Mouse (Mus musculus) stomach, embryonic 15.5 days (tissue): ENCODE results near the gene D230025D16Rik. TPM values are rescaled to one million over a fixed set of nuclear protein-coding genes. Genes with fewer than 3 reads are reported as not detected.
"Not testable (repeated sequence)": the region's sequence is repeated elsewhere in the genome, so short reads cannot be mapped to it uniquely, and the experiment has no call there.

Source experiments
- ATAC-seq: fragments of 200-750 bp; cut with Nextera tagmentation; 2 replicates; pipeline ENCODE4 v1.8.0; 2017; ENCODE audit warnings: low read depth, moderate number of reproducible peaks, moderate TSS enrichment; ENCODE audit not compliant: insufficient read depth, low FRiP score
- H3K27ac ChIP-seq: fragments of 300-500 bp; sonication (generic); 2 replicates; pipeline ENCODE4 v1.5.1; 2015; ENCODE audit warnings: mild to moderate bottlenecking, inconsistent platforms
- H3K27me3 ChIP-seq: fragments of 300-500 bp; sonication (generic); replicated peaks from 2 replicates; pipeline ENCODE4 v1.6.1; 2015; ENCODE audit warnings: inconsistent platforms
- H3K36me3 ChIP-seq: fragments of 300-500 bp; sonication (generic); 2 replicates; pipeline ENCODE4 v1.6.1; 2015; ENCODE audit warnings: inconsistent platforms
- H3K4me1 ChIP-seq: fragments of 300-500 bp; sonication (generic); 2 replicates; pipeline ENCODE4 v1.6.1; 2015; ENCODE audit warnings: inconsistent platforms
- H3K4me2 ChIP-seq: fragments of 300-500 bp; sonication (generic); 2 replicates; pipeline ENCODE4 v1.6.1; 2015; ENCODE audit warnings: mild to moderate bottlenecking, inconsistent platforms
- H3K4me3 ChIP-seq: fragments of 300-500 bp; sonication (generic); replicated peaks from 2 replicates; pipeline ENCODE4 v1.5.1; 2015; ENCODE audit warnings: inconsistent platforms
- H3K9ac ChIP-seq: fragments of 300-500 bp; sonication (generic); 2 replicates; pipeline ENCODE4 v1.6.1; 2015; ENCODE audit warnings: inconsistent platforms
- H3K9me3 ChIP-seq: fragments of 300-500 bp; sonication (generic); 2 replicates; pipeline ENCODE4 v1.6.1; 2016; ENCODE audit warnings: inconsistent platforms
- WGBS: fragments of 180-500 bp; shearing (Covaris S2); methylation state at CpG from one replicate; pipeline ENCODE4 v1.1.7; 2015; 5-methylcytosine and 5-hydroxymethylcytosine counted together
- polyA plus RNA-seq: library from polyadenylated mRNA; unstranded; fragments of >200 nt; fragmentation: Nextera tagmentation; extraction: Ambion mirVana; gene quantifications from 2 replicates; pipeline ENCODE4 v1.2.1, GENCODE M21; 2015

D230025D16Rik gene
- polyA plus RNA-seq, 1 experiment from 2014 or later: 26.2 TPM

DNA sequence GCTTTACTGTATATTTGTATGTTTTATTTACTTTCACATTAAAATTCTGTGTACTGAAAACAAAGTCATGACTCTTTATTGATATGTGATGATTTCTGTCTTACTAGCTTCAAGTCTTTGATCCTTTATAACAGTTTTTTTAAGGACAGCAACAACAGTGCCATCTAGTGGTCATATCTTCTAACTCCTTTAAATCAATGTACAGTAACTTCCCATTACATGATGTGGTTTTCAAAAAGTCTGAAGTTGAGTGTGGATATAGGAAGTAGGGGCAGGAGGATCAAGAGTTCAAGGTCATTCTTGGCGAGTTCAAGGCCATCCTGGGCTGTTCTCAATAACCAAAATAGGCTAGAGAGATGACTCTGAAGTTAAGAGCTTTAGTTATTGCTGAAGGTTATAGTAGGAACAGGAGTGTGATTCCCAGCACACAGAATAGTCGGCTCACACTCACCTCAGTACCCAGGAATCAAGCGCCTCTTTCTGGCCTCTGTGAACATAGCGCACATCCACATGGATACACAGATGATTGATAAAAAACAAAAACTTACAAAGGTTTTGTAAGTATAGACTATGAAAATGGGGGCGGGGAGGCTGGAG lies 6.9 kb upstream of the D230025D16Rik start:
- no peak for ATAC-seq
- Histone ChIP-seq H3K36me3 (no peaks in the 10 kb centered on the region), H3K9ac (no peak overlapping the region), H3K4me1 (no peaks in the 10 kb centered on the region), H3K27ac (no peak overlapping the region), H3K9me3 (no peaks in the 10 kb centered on the region), H3K4me3 (no peak overlapping the region), H3K4me2 (no peak overlapping the region), H3K27me3 (no peaks in the 10 kb centered on the region)
- 77% methylated on average over 5 of the region's 5 CpGs for WGBS

DNA sequence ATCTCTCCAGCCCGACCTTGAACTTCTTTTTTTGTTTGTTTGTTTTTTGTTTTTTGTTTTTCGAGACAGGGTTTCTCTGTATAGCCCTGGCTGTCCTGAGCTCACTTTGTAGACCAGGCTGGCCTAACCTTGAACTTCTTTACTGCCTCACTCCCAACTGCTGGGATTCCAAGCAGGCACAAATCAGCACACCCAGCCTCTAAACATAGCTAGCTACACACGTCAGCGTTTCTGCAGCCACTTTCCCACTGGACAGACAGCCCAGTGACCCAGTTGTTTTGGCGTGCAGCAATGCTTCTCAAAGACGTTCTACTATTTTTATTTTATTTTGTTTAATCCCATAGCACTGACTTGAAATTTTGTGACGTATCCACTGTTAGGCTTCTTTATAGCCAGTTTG lies 1.1 kb upstream of the D230025D16Rik start:
- Histone ChIP-seq H3K9me3 (no peaks in the 10 kb centered on the region), H3K4me1 (peaks cover 16% of the 10 kb centered on the region; the same call in 1 of the 2 replicates), H3K4me3 (no peak overlapping the region), H3K36me3 (no peaks in the 10 kb centered on the region), H3K27ac (no peak overlapping the region), H3K9ac (no peak overlapping the region), H3K27me3 (no peaks in the 10 kb centered on the region), H3K4me2 (peak overlapping the region; percentile 74)
- WGBS: 75% methylated on average over 7 of the region's 7 CpGs
- no peak for ATAC-seq

DNA sequence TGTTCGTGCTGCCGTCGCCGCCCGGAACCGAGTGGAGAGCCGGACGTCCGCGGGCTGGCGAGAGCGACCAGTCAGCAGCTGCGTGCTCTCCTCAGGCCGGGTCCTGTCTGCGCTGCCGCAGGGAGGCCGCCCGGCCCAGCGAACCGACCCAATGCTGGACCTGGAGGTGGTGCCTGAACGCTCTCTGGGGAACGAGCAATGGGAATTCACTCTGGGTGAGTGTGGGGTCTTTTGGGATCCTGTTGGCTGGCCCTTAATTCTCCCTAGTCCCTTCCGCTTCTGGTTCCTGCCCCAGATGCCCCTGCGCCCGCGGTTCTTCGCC lies 288 bp downstream of the D230025D16Rik start:
- no peaks in the 10 kb centered on the region for H3K27me3 ChIP-seq
- WGBS: under 1% methylated on average over 27 of the region's 27 CpGs

DNA sequence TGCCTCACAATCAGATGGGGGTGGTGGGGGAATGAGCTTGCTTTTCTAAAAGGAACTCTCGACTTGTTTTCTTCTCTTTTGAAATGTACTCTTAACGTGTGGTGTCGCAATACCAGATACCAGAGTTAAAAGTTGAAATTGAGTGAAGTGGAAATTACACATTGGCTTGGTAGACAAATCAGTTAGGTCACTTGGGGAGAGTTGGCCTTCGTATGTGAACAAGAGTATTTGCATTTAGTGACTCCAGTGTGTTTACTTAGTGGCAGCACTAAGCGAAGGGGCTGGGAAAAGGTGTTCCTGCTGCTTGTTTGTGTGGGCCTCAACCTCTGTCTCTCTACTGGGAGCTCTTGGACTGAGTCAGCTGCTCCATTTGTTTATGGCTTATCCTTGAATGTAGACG lies 972 bp downstream of the D230025D16Rik start:
- Histone ChIP-seq H3K27me3 (no peaks in the 10 kb centered on the region), H3K36me3 (no peaks in the 10 kb centered on the region), H3K9ac (peak overlapping the region; percentile 96; the same call in 1 of the 2 replicates), H3K9me3 (no peaks in the 10 kb centered on the region), H3K27ac (peak overlapping the region; percentile 88), H3K4me1 (peaks cover 16% of the 10 kb centered on the region; the same call in 1 of the 2 replicates), H3K4me2 (peak overlapping the region; percentile 74), H3K4me3 (peak overlapping the region; percentile 99)
- ATAC-seq: peak; percentile 57; the same call in 1 of the 2 replicates
- WGBS: 9% methylated on average over 6 of the region's 6 CpGs

More for the DNA sequence above, 288 bp downstream of the D230025D16Rik start:
- peak overlapping the region; percentile 88 for H3K27ac ChIP-seq
- H3K9me3 ChIP-seq: no peaks in the 10 kb centered on the region
- H3K9ac ChIP-seq: peak overlapping the region; percentile 96
- H3K36me3 ChIP-seq: no peaks in the 10 kb centered on the region
- ATAC-seq: no peak
- peak overlapping the region; percentile 99 for H3K4me3 ChIP-seq
- H3K4me2 ChIP-seq: peak overlapping the region; percentile 74
- H3K4me1 ChIP-seq: peaks cover 16% of the 10 kb centered on the region; the same call in 1 of the 2 replicates

DNA sequence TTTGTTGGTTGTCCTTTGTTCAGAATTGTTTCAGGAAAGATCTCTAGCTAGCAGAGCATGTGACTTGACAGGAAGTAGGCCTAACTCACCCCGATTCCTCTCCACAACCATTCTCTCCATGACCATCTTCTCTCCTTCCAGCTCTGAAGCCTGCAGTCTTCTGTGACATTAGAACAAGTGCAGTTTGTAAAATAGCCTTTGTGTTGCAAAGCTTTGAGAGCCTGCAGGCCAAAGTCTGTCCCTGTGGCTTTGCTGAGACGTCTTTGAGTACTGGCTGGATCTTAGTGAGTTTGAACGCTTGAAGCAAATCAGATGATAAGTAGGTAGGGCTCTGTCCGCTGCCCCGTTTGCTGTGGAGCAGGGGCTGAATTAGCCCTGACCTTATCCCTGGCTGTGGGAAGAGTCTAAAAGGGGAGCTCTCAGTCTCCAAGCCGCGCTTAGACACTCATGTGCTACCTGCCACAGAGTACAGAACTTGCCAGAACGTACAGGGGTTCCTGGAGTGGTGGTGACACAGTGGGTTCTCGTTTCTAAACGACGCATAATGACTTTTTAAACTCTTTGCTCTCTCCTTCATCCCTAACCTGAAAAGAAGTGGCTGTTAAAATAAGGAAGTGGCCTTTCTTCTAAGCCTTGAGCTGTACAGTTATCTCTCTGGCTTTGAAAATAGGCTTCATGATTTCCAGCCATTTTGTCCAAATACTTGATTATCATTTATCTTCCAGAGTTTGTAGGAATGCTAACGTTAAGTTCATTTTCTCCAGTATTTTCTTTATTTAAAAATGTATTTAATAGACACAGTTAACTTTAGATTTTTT lies 6.8 kb downstream of the D230025D16Rik start:
- no peak for ATAC-seq
- WGBS: 85% methylated on average over 12 of the region's 12 CpGs
- peaks cover 12% of the 10 kb centered on the region for H3K36me3 ChIP-seq
- H3K27me3 ChIP-seq: no peaks in the 10 kb centered on the region
- no peak overlapping the region for H3K4me3 ChIP-seq
- 0 out of 2 replicates have a peak, but pooled peaks cover 7% of the 10 kb centered on the region for H3K4me1 ChIP-seq
- no peak overlapping the region for H3K4me2 ChIP-seq
- H3K9me3 ChIP-seq: no peaks in the 10 kb centered on the region
- H3K27ac ChIP-seq: no peak overlapping the region
- no peak overlapping the region for H3K9ac ChIP-seq

DNA sequence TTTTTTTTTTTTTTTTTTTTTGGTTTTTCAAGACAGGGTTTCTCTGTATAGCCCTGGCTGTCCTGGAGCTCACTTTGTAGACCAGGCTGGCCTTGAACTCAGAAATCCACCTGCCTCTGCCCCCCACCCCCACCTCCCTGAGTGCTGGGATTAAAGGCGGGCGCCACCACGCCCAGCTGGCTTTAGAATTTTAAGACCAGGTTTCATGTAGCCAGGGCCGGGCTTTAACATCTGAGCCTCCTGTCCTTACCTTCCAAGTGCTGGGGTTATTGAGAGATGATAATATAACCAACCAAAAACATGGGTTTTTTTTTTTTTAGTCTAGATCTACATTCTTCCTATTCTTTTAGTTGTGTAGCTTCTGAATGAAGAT lies 7.4 kb downstream of the D230025D16Rik start:
- 92% methylated on average over 4 of the region's 4 CpGs for WGBS

DNA sequence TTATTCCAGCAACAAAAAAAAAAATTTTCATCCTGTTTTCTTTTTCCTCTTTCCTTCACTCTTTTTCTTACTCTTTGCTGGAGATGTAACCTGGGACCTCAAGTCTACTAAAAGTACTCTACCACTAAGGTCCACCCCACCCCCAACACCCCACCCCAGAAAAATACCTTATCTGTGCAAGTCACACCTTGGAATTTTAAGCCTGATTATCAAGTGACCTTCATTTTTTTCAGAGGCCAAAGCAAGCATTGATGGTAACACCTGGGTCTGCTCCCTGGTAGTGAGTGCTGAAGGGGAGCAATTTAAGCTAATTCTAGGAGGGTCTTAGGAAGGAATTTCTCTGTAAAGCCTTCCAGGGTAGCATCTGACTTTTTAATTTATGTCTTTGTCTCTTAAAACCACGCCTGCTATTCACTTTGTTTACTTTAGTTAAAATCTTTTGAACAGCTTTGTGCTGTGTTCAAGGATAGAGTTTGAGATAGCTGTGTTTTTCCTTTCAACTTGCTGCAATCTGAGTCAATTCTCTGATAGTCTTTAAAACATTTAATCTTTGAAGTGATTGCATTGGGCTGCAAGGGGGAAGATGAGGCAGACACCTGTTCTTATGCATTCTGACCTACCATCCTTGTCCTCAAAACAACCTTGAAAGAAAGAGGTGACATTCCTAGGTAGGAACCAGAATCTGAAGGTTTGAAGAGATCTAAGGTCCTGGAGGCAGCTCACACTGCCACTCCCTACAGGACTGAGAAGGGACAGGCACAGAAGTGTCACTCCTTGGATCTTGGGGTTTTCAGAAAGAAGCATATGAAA lies 8.4 kb downstream of the D230025D16Rik start:
- no peaks in the 10 kb centered on the region for H3K27me3 ChIP-seq
- no peak for ATAC-seq
- WGBS: 29% methylated on average over 1 of the region's 1 CpGs
- H3K4me1 ChIP-seq: no peaks in the 10 kb centered on the region
- no peak overlapping the region for H3K4me2 ChIP-seq
- H3K4me3 ChIP-seq: no peak overlapping the region
- H3K27ac ChIP-seq: no peak overlapping the region
- H3K9ac ChIP-seq: no peak overlapping the region
- no peaks in the 10 kb centered on the region for H3K9me3 ChIP-seq
- peaks cover 12% of the 10 kb centered on the region for H3K36me3 ChIP-seq

More for the DNA sequence above, 7.4 kb downstream of the D230025D16Rik start:
- ATAC-seq, H3K4me2 ChIP-seq, H3K9me3 ChIP-seq, H3K4me1 ChIP-seq, H3K27ac ChIP-seq, H3K27me3 ChIP-seq, H3K9ac ChIP-seq, H3K4me3 ChIP-seq: not testable (repeated sequence)
- H3K36me3 ChIP-seq: peaks cover 12% of the 10 kb centered on the region

DNA sequence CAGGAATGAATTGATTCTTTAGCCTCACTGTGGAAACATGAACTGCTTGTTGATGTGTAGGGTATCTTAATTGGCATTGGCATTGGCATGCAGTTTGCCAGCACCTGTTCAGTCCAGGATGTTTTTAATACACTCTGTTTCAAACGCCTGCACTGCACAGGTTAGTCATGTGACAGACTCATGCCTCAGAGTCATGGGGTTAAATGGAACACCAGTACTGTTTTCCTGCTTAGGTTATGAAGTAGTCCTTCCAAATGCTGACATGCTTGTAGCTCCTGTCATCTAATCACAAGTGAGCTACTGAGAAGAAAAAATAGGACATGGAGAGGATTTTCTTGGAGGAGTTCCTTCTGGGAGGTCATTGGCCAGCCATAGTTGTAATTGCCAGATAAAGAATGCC lies 10.3 kb downstream of the D230025D16Rik start:
- ATAC-seq: no peak
- no peak overlapping the region for H3K4me2 ChIP-seq

DNA sequence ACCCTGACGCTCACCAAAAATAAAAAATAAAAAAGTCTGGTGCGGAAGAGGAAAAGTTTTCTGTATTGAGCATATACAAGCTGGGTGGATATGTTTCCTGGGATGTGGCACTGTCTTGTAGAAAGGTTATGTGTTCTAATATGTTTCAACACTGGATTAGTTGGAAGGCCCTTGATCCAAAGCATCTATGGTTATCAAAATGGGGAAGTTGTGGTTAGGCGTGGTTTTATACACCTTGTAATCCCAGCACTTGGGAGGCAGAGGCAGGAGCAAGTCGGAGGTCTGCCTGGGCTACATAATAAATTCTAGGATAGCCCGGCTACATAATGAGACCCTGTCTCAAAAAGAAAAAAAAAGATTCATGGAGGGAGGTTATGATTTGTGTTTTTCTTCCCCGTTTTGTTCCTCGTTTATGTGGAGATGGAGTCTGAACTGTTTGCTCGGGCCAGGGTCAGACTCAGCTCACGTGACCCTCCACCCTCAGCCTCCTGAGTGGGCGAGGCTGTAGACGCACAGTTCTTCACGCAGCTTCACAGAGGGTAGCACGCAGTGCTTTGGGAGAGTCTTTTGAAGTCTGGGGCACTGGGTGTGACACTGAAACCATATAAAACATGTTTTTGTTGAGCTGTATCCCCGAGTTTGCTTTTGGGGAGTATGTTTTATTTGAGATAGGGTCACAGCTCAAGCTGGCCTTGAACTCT lies 12.6 kb downstream of the D230025D16Rik start:
- H3K27me3 ChIP-seq: no peaks in the 10 kb centered on the region
- H3K4me2 ChIP-seq: no peak overlapping the region
- H3K36me3 ChIP-seq: peaks cover 28% of the 10 kb centered on the region
- H3K9ac ChIP-seq: no peak overlapping the region
- H3K4me3 ChIP-seq: no peak overlapping the region
- ATAC-seq: no peak
- no peak overlapping the region for H3K27ac ChIP-seq
- H3K4me1 ChIP-seq: no peaks in the 10 kb centered on the region
- no peaks in the 10 kb centered on the region for H3K9me3 ChIP-seq
- WGBS: 79% methylated on average over 14 of the region's 14 CpGs

More for the DNA sequence above, 10.3 kb downstream of the D230025D16Rik start:
- Histone ChIP-seq H3K27me3 (no peaks in the 10 kb centered on the region), H3K27ac (no peak overlapping the region), H3K9ac (no peak overlapping the region), H3K9me3 (no peaks in the 10 kb centered on the region), H3K4me1 (no peaks in the 10 kb centered on the region), H3K4me3 (no peak overlapping the region), H3K36me3 (peaks cover 18% of the 10 kb centered on the region)
- WGBS: 72% methylated on average over 1 of the region's 1 CpGs

DNA sequence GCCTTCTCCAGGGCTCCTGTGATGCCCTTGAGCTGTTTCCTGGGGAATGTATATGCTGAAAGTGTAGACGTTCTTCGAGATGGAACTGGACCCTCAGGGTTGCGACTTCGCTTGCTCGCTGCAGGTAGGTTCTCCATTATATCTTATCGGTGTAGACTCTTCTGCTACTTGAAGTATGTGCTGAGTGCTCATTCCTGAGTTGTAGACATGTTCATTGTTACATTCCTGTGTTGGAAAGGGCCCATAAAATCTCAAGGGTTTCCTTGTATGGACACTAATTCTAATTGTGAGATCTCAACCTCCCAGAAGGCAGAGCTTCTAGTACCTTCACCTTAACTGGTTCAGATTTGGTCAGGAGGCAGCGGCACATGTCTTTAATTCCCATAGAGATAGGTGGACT lies 16.1 kb downstream of the D230025D16Rik start:
- Histone ChIP-seq H3K9ac (no peak overlapping the region), H3K4me1 (no peaks in the 10 kb centered on the region), H3K4me2 (no peak overlapping the region), H3K27ac (no peak overlapping the region), H3K9me3 (no peaks in the 10 kb centered on the region), H3K36me3 (peaks cover 16% of the 10 kb centered on the region; the same call in 1 of the 2 replicates), H3K4me3 (no peak overlapping the region), H3K27me3 (no peaks in the 10 kb centered on the region)
- WGBS: 97% methylated on average over 7 of the region's 7 CpGs
- ATAC-seq: no peak

DNA sequence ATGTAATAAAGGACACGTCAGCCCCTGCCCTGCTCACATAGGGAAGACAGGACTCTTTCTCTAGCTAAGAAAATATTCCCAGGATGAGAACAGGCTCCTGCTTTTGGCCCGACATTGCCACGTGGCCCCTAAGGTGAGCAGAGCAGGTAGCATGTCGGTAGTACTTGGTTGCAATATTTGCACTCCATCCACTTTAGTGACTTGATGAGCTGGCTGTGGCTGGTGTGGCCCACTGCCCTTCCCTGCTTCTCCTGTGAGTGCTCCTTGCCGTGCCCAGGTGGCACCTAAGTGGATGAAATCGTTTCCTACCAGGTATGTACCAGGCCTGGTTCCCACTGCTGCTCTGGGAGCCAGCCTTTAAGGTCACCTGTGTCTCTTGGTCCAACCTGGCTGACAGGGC lies 27.0 kb downstream of the D230025D16Rik start:
- Histone ChIP-seq H3K4me1 (peaks cover 14% of the 10 kb centered on the region), H3K9ac (no peak overlapping the region), H3K36me3 (peaks cover 26% of the 10 kb centered on the region), H3K9me3 (no peaks in the 10 kb centered on the region), H3K4me3 (no peak overlapping the region), H3K27ac (no peak overlapping the region), H3K4me2 (no peak overlapping the region), H3K27me3 (no peaks in the 10 kb centered on the region)
- 92% methylated on average over 6 of the region's 6 CpGs for WGBS
- ATAC-seq: no peak
